Mouse (Mus musculus): Measurements from ENCODE around the gene Tmem110.

DNA sequence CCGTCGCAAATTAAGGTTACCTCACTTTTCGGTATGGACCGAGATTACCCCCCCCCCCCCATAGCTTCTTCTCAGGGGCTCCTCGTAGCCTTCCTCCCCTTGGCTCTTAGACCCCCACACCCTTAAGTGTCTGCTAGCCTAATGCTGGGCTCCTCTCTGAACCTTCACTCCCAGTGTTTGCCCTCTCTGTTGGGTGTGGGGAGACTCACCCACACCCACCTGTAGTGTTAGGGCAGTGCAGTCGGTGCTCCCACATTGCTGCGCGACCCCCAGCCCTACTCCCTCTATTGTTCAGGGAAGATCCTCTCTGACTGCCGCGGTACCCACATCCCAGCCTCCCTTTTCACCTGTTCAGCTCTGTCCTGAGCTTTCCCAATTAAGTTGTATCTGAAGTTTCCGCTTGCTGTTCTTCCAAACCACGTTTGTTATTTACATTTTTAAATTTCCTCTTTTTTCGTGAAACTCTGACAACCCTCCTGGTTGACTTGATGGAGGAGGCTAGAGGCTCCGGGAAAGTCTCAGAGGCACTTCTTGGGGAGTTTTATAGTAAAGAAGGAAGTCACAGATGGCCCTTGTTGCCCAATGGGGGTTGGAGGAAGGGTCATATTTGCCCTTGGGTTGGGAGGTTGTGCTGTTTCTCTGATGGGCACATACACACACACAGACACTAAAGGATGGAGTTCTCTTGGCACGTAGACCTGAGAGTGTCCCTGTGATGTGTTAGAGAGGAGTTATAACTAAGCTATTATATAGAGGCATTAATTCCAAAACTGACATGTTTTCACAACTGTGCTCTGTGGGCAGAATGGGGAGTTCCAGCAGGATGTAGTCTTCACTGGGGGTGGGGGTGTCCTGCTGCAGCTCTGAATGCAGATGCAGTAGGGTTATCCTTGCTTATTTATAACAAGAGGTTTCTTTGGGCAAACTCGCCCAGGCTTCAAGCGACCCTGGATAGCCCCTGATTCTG is 1.1 kb downstream of the Tmem110 start:
- no peak; the same call in 1 of the 2 replicates for TF ChIP-seq CTCF (IDR thresholded peaks at IDR 0.05; ENCODE audit: borderline replicate concordance, control insufficient read depth, extremely low read depth, insufficient read depth, low read length, poor library complexity)
- no peak for TF ChIP-seq POLR2A (IDR thresholded peaks at IDR 0.05; ENCODE audit: control insufficient read depth, extremely low read depth, insufficient read depth, low read length, poor library complexity)

All from thymus, adult 2 months (tissue).